Mouse (Mus musculus): ENCODE data around the gene Wdfy3.

- TF ChIP-seq CTCF (IDR thresholded peaks at IDR 0.05; ENCODE audit: insufficient read depth, low read depth, low read length) (no peak), POLR2A (IDR thresholded peaks at IDR 0.05; ENCODE audit: insufficient read depth, low read depth, low read length) (no peak)
Measured at GRCm38 (mm10) chr5:102066458-102066857, 3.3 kb downstream of the Wdfy3 start.

Measured in olfactory bulb, adult 2 months (tissue).